Mouse (Mus musculus): ENCODE measurements at regions not wholly inside any gene's neighbourhood (a gene's known extent, or its start where the extent isn't known, plus 50 kb on each side); places are given as distances from the start of the nearest gene placed in this dataset.

DNA sequence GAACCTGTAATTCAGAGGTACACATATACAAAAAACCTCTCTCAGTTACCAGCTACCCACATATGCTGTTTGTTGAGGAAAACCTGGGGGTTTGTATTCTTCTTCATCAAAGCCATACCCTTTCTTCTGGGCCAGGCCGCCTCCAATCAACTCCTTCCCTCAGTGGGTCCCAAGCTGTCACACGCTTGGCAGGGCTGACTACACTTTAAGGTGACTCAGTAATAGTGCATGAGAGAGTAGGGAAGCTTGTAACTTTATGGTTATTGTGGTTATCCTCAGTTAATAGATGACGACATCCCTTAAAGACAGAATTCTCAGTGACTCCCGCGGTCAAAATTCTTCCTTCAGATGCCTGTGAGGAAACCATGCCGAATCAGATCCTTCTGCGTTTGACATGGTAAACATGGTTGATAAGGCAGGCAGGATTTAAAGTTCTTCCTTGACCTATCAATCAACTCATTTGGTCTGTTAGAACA is 164.1 kb downstream of the Efcab1 start:
- no peak for TF ChIP-seq POLR2A (IDR thresholded peaks at IDR 0.05; ENCODE audit: borderline replicate concordance, insufficient read depth, low read length)
- TF ChIP-seq CTCF (IDR thresholded peaks at IDR 0.05; ENCODE audit: borderline replicate concordance, insufficient read depth, low read depth, low read length): no peak
